Mouse (Mus musculus) left cerebral cortex, adult 2 months (tissue): Measurements from ENCODE around the gene Taok3. TPM values are rescaled to one million over a fixed set of nuclear protein-coding genes. Genes with fewer than 3 reads are reported as not detected.
A peak's percentile ranks its signal among the peaks of the same experiment; 100 is the strongest.

Experiments
- DNase-seq, 2 experiments: peaks; one replicate each; pipeline ENCODE4 v3.0.0; 2021 to 2022; ENCODE audit warnings: low spot score in 2 of 2, mixed read lengths in 1 of 2; ENCODE audit errors: extremely low spot score in 1 of 2
- H3K27ac ChIP-seq: fragments of 200-600 bp; 2 replicates; pipeline ENCODE4 v1.8.1; 2022
- H3K4me3 ChIP-seq: fragments of 200-600 bp; 2 replicates; pipeline ENCODE4 v1.8.1; 2022
- CTCF ChIP-seq: fragments of 200-600 bp; IDR thresholded peaks from 2 replicates; pipeline ENCODE4 v1.8.1; 2022; ENCODE audit warnings: antibody characterized with exemption, mild to moderate bottlenecking, moderate library complexity
- intact Hi-C: fragments of 180-260 bp; cut with DNase I; formaldehyde crosslinking; loops from one replicate; pipeline ENCODE4 v1.15.1; 2025
- total RNA-seq, 2 experiments: library from RNA; stranded (reverse); gene quantifications; 2 replicates each; pipeline ENCODE4 v1.2.3; 2021

Gene Taok3
- total RNA-seq, 2 experiments from 2014 or later = 52.5 to 54.7 TPM

DNA sequence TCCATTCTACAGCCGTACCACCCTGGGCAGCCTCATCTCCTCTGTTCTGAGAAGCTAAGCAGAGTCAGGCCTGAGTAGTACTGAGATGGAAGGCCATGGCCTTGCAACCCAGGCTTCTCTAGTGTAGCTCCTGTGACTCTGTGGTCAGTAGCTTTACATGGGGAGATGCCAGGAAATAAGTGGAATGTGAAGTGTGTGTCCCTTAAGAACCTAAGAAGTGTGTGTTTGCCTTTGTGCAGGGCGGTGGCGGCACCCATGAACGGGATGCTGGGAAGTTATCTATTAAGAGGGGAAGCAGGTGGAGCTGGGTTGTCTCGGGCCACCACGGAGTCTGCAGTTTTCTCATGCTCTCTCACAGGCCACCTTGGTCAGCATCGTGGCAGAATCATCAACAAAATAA lies 76.6 kb downstream of the Taok3 start:
- H3K27ac ChIP-seq = no peak overlapping the region
- no peak overlapping the region for H3K4me3 ChIP-seq
- no peak for DNase-seq
- no peak for TF ChIP-seq CTCF
- intact Hi-C loops = no loop called here

DNA sequence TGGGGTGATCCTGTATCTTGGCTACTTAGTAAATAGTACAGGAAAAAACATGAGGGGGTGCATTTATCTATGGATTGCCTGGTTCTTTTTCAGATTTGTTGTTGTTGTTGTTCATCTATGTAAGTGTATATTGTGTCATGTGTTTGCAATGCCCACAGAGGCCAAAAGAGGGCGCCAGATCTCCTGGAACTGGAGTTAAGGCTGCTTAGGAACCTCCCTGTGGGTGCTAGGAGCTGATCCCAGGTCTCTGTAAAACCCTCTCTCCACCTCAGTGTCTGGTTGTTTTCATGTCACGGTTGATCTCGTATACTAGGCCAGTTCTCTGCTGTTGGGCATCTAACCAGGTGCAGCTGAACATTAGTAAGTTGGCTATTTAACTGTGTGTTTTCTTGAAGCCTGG lies 78.5 kb downstream of the Taok3 start:
- no peak; the same call in 1 of the 2 replicates for TF ChIP-seq CTCF
- intact Hi-C loops = no loop called here
- no peak for DNase-seq
- Histone ChIP-seq H3K27ac (no peak overlapping the region), H3K4me3 (no peak overlapping the region)

DNA sequence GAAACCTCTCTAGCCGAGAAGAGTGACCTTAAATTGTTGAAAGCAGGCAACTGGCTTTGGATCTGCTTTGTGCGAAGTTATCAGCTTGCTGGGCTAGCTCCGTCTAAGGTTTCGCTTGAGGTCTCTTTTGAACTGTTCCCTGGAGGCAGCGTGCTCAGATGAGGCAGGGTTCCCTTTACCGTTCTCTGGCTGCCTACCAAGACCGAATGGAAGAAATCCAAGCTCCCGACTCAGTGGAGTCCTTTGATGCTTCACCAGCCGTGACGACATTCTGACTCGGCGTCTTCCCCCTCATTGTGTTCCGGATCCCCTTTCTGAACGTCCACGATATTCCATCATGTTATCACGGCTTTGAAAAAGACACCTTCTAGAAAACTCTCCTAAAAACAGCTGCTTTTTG lies 87.4 kb downstream of the Taok3 start:
- TF ChIP-seq CTCF = no peak

DNA sequence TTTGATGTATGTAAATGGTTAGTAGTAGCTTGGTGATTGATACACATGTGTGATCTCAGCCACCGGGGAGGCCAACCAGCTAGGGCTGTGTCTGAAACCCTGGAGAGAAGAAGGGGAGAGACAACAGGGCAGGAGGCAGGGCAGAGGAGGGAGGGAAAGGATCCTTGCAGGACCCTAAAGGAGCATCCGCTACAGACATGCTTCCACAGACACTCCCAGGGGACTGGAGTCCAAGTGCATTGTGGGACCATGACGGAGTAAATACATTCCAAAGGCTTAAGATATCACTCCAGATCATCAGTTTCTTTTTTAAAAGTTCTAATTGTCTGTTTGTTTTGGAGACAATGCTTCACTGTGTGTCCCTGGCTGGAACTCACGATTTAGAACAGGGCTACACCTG lies 94.1 kb downstream of the Taok3 start:
- TF ChIP-seq CTCF = no peak
- intact Hi-C loops = no loop called here
- H3K4me3 ChIP-seq = no peak overlapping the region
- no peak for DNase-seq
- no peak overlapping the region for H3K27ac ChIP-seq

More for the DNA sequence above, 87.4 kb downstream of the Taok3 start:
- DNase-seq = no peak
- Histone ChIP-seq H3K27ac (no peak overlapping the region), H3K4me3 (no peak overlapping the region)
- intact Hi-C loops = no loop called here

DNA sequence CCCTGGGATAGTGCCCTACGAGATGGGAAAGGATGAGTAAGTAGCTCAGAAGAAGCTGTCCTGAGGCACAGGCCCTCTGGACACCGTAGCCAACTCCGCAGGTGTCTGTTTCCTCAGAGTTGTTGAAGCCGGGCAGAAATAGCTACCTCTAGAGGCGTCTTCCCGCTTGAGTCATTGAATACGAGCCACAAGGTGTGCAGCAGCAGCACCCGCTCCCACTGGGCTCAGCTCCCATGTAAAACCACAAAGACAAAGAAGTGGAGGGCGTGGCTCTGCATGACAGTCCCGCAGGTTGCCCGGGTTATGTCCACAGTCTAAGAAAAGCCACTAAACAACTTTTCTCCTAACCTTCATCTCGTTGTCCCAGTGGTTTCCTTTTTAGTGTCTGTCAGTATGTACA lies 111.1 kb downstream of the Taok3 start:
- no peak overlapping the region for H3K4me3 ChIP-seq
- DNase-seq = no peak
- TF ChIP-seq CTCF = no peak
- intact Hi-C loops = no loop called here
- no peak overlapping the region for H3K27ac ChIP-seq

DNA sequence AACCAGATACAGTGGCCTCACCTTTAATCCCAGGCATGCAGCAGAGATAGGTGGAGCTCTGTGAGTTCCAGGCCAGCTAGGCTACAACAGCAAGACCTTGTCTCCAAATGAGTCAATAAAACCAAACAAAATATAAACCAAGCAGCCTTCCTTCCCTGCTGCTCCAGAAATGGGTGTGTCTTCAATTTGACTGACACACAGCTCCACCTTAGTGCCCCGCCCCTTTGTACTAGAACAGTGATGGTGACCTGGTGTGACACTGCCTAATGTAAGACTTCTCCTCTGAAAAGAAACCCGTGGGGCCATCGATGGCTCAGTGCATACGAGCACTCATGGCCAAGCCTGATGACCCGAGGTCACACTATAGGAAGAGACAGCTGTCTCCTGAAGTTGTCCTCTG lies 116.6 kb downstream of the Taok3 start:
- DNase-seq = no peak
- intact Hi-C loops = no loop called here
- Histone ChIP-seq H3K4me3 (no peak overlapping the region), H3K27ac (no peak overlapping the region)
- no peak for TF ChIP-seq CTCF

DNA sequence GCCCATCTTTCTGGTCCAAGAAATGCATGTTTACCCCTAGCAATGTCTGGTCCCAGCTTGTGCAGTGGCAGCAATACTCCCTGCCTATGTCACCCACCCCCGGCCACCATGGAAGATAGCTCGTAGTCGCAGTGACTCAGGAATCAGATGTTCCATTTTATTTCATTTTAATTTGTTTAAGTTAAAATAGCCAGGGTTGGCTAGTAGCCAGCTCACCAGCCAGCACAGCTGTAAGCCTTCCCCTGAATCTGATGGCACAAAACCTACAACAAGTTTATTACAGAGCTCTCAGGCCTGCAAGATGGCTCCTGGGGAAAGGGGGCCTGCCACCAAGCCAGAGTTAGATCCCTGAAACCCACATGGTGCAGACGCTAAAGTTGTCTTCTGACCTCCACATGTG lies 119.2 kb downstream of the Taok3 start:
- Histone ChIP-seq H3K4me3 (no peak overlapping the region), H3K27ac (no peak overlapping the region)
- no peak for TF ChIP-seq CTCF
- no peak for DNase-seq
- intact Hi-C loops = no loop called here

DNA sequence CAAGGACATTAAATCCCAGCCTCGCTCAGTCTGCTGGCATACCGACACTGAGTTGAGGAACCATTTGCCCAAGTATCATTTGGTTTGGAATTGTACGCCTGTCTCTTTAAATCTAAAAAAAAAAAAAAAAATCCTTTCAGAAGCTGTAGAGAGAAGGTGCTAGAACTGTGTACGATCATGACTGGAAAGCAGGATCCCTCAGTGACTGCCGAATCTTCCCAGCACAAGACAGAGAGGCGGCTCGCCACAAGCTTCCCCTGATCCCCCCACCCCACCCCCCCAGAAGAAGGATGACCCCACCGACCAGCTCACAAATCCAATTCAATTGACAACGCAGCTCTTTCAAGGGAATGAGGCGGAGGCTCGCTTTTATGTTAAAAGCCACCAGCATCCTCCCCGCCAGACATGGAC lies 120.4 kb downstream of the Taok3 start:
- peak overlapping the region; percentile 98 for H3K27ac ChIP-seq
- peak; percentile 25 to 35 for DNase-seq
- H3K4me3 ChIP-seq = peak overlapping the region; percentile 62
- TF ChIP-seq CTCF = no peak
- intact Hi-C loops = loop anchor here (1.0 to 5.0 kb wide), 3 partner anchors 47 to 120 kb away; partner anchors contain the start of genes Pebp1, Taok3 and Wsb2

DNA sequence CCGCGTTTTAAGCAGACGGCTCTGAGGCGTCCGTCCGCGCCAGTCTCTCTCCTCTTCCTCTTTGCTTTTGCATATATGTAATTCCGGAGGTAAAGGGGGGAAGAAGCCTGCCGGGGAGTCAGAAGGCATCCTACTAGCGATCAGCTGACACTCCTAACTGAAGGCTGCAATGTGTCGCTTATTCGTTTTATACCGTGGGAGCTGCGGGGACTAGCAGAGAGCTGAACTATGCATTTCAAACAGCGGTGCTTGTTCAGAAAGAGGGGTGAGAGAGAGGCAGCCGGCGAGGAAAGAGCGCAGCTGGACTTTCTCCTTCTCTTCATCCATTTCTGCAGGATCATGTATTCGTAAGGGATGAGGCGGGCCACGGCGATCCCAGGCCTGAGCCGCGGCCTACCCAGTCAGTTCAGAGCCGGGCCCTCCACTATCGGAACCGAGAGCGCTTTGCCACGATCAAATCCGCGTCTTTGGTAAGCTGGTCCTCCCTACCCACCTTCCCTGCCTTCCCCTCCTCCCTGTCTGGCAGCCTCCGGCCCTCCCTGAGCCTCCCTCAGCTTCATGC lies 120.9 kb downstream of the Taok3 start:
- peak; percentile 51 to 65 for DNase-seq
- intact Hi-C loops = loop anchor here (1.0 to 5.0 kb wide), 3 partner anchors 46 to 121 kb away; partner anchors contain the start of genes Pebp1, Taok3 and Wsb2
- peak overlapping the region; percentile 98 for H3K27ac ChIP-seq
- peak overlapping the region; percentile 62 for H3K4me3 ChIP-seq
- TF ChIP-seq CTCF = no peak

DNA sequence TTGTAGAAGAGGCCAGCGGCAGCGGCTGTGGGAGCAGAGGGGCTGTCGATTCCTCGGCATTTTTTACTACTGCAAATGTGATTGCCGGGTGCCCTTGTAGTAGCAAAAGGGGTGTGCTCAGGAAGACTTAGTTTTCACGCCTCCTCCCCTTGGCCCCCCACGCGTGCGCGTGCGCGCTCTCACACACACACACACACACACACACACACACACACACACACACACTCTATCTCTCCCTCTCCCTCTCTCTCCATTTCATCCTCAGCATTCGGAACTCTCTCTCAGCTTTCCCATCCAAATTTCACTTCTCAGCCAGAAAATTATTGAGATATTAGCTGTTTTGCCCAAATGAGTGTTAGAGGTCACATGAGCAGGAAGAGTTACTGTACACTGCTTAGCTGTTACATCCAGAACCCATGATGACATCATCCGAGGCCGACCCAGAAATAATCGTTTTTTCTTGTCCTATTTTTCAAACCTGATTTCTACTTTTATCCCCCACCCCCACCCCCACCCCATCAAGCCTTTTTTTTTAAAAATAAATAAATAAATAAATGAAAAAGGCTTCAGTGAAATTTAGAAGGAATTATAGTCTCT lies 122.1 kb downstream of the Taok3 start:
- peak overlapping the region; percentile 98; the same call in 1 of the 2 replicates for H3K27ac ChIP-seq
- no peak for TF ChIP-seq CTCF
- peak; percentile 59 to 64 for DNase-seq
- intact Hi-C loops = loop anchor here (5.0 kb wide), 2 partner anchors 45 to 115 kb away; partner anchors contain the start of genes Pebp1 and Wsb2
- peak overlapping the region; percentile 62 for H3K4me3 ChIP-seq

DNA sequence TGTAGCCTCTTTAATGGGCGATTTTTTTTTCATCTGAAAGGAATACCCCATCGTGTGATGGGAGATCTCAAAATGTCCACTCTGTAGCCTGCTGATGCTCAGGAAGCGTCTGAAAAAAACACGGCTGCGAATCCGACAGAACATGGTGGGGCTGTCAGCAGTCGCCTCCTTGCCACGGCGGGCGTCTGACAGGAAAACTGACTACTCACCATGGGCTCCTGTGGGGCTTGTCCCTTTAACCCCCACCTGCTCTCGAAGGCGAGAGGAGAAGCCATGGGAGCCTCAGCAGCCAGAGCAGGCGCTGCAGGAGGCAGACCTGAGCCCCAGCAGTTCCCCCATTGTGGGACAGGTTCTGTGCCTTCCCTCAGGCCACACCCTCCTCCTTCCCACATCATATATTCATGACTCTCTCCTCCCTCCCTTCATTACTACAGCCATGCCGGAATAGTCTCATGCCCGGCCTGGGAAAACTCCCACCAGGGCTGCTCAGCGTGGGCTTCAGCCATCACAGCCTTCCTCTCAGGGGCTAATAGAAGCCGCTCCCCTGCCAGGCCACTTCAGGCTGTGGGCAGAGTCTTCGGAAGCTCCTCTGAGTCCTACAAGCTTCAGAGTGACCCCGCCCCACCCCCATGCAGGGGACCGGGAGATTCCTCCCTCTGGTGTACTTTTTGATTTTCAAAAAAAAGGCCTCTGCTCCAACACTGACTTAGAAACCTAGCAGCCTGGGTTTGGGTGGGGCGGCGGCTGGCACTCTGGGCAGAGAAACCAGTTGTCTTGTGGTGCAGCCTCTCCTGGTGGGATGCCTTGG lies 122.9 kb downstream of the Taok3 start:
- intact Hi-C loops = loop anchor here (5.0 kb wide), 2 partner anchors 44 to 114 kb away; partner anchors contain the start of genes Pebp1 and Wsb2

DNA sequence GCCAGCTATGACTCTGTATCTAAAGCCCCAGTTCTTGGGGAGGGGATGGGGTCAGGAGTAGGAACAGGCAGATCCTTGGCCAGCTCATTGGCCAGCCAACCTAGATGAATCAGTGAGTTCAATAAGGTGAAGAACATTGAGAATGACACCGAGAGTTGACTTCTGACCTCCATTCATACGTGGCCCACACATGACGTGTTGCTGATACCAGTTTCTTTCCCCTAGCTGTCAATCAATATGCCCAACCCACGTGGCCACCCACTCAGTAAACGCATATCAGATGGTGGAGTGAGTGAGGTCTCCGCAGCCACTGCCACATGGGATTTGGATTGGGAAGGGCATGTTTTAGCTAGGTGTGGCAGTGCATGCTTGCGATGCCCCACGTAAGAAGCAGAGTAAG lies 125.2 kb downstream of the Taok3 start:
- DNase-seq = no peak
- intact Hi-C loops = no loop called here
- no peak for TF ChIP-seq CTCF
- H3K27ac ChIP-seq = no peak overlapping the region
- H3K4me3 ChIP-seq = no peak overlapping the region

More for the DNA sequence above, 122.9 kb downstream of the Taok3 start:
- no peak for TF ChIP-seq CTCF
- peak; percentile 23 to 51 for DNase-seq
- H3K27ac ChIP-seq = peak overlapping the region; percentile 41; the same call in 1 of the 2 replicates
- peak overlapping the region; percentile 62 for H3K4me3 ChIP-seq
